Mouse (Mus musculus) lung, postnatal 0 days (tissue): ENCODE data around the gene Jun.

ENCODE experiments used
- CTCF ChIP-seq: IDR thresholded peaks from 2 replicates; pipeline ENCODE4 v1.5.1; 2016; ENCODE audit warnings: antibody characterized with exemption, mild to moderate bottlenecking
- EP300 ChIP-seq: IDR thresholded peaks from 2 replicates; pipeline ENCODE4 v1.6.1; 2016; ENCODE audit warnings: antibody characterized with exemption, mild to moderate bottlenecking, control low read depth

GRCm38 (mm10) chr4:95020201-95020600 is 31.8 kb downstream of the Jun start:
- no peak for TF ChIP-seq CTCF
- no peak for TF ChIP-seq EP300
